Mouse (Mus musculus): ENCODE measurements at regions not wholly inside any gene's neighbourhood (a gene's known extent, or its start where the extent isn't known, plus 50 kb on each side); places are given as distances from the start of the nearest gene placed in this dataset.

DNA sequence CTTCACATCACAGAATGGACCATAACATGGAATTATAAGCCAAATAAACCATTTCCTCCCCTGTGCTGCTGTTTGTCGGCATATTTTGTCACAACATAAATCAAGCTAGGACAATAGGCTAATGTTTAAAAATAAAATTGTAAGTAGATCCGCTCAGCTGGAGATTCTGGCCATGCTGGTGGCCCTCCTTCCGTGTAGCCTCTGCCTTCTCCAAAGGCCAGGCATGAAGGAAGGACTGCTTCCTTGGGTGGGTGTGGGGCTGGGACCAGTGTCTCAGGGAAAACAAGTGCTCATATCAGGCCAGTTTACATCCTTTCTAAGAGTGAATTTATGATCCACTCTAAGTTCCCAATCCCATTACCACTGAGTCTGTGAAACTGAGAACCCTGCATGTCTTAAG is 206.3 kb upstream of the Ppp2r2d start:
- DNase-seq (ENCODE audit: low read depth, low spot score): no peak

DNA sequence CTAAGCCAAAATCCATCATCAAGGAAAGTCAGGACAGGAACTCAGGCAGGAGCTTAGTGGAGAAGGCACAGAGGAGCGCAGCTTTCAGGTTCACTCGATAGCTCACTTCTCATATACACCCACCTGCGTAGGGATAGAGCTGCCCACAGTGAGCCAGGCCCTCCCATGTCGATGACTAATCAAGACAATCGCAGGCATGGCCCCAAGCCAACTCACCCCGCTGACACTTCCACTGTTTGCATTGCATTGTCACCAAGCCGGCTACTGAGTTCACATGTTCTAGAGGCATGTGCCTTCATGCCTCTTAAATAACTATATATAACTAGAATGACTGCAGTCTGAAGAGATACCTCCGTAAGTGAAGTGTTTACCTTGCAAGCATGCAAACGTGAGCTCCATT is 219.8 kb upstream of the Ppp2r2d start:
- DNase-seq (ENCODE audit: low read depth, low spot score): no peak

DNA sequence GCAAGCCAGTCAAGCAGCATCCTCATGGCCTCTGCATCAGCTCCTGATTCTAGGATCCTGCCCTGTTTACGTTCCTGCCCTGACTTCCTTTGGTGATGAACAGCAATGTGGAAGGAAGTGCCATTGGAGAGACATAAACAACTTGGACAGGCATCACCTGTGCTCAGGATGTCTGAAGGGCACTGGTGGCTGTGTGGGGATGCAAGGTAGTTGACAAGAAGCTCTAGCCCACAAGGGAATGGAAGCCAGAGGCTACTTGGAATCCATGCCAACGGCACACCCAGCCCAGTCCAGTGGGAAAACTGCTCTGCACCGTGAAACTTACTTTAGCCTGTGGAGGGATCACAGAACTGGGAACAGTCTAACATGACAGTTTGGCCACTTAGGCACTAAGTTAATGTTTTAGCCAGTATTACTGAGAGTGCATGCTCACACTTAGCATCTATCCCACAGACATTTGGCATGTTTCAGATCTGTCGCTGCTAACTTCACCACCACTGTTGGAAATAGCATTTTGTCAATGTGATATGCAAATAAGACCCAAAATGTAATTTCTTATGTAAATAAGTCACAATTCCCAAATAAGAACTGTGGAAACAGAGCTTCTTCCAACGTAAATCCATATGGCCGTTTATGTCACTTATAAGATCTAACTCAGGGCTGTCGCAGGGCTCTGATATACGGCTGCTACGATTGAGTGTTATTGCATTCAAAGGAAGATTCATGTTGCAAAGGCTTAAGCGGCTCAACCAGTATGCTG is 223.5 kb upstream of the Tcerg1l start:
- peak; percentile 71 for DNase-seq (ENCODE audit: low read depth, low spot score)

DNA sequence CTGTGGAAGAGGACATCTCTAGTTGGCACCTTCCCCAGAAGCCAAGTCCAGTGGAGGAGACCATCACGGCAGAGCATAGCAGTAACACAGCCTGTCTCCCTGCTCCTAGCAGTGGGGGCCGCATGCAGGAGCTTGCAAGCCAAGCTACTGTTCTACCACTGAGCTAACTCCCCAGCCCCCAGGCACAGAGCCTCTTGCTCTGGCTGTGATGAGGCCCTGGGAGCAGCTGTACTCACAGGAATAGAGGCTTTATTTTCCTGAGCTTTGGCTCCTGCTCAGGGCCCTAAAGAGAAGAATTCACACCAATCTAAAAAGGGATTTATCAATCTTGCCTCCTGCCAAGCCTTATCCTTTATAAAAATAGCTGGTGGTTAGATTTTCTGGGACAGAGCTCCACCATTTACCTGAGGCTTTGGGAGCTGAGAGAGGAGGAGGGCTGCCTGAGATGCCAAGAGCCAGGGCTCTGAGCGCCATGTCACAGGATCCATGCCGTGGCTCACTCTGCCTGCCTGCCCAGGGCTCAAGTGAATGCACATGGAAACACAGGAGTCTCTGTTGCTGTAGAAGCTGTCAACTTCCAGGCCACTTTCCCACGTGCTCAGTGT is 222.7 kb upstream of the Tcerg1l start:
- DNase-seq (ENCODE audit: low read depth, low spot score): peak; percentile 69

DNA sequence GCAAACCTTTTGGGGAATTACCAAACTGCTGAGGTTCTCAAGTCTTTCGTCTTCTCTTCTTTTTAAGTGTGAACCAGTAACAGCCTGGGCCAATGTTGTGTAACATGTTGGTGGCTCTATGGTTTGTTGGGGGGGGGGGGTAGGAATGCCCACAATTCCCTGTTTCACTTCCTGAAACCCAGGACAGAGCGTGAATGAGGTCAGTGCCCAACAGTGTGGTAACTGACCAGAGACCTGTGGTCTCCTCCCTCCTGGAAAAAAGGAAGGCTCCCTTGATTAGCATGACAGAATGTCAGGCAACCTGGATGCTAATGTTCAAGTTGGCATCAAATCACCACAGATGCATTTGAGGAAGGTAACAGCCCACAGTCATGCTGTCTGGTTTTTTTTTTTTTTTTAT is 218.9 kb upstream of the Tcerg1l start:
- no peak for DNase-seq (ENCODE audit: low read depth, low spot score)

DNA sequence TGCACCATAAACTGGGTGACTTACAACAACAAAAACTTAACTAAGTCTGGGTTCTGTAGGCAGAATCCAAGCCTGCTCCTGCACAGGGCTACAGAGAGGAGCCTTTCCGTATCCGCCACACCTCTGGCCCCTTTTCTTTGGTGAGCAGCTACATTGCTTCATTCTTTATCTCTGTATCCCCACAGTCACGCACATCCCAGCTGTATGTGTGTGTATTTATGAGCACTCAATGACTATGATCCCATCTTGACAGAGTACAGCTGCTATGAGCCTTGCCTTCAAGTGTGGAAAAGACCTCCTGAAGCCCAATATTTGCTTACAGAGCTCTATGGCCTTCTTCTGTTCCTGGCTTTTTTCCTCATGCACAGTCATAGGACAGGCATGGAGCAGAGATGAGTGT is 212.1 kb upstream of the Tcerg1l start:
- DNase-seq (ENCODE audit: low read depth, low spot score): no peak

DNA sequence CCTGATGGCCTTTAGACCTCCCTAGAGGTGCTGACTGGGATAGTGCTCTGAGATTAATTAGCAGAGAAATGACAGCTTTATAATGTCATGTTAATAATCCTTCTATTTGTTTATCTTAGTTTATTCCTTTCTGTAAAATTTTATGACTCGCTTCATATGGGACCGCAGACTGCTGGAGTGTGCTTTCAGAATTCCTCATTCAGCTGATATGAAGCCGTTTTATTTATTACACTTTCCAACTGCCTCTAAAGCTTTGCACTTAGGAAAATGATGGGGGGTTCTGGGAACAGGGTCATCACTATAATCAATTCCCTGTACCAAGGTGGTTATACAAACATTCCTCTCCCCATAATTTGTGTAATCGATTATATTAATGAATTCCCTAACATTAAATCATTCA is 211.6 kb upstream of the Tcerg1l start:
- no peak for DNase-seq (ENCODE audit: low read depth, low spot score)

DNA sequence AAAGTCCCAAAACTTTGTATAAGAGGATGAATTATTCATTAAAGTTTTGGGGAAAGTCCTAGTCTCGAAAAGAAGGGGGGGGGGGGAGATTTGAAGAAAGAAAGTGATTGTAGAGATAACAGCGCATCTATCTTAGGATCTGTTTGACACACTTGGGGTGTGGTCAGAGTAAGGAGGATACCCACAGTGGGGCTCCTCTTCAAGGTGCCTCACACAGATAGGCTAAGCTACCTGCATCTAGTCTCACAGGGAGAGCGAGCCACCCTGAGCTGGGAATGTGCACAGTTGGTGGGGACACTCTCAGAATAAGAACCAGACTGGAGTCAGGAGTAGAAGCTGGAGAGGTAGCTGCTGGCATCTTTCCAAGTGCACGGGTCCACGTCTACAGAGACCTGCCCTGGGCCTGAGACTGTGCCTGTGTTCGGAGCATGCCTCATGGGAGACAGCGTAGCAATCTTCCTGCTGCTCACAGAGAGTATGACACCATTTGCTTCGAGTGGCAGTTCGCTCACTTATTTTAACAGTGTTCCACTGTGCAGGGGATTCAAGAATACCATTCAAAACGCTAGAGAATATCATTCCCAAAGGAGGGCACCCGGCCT is 208.9 kb upstream of the Tcerg1l start:
- DNase-seq (ENCODE audit: low read depth, low spot score): no peak

DNA sequence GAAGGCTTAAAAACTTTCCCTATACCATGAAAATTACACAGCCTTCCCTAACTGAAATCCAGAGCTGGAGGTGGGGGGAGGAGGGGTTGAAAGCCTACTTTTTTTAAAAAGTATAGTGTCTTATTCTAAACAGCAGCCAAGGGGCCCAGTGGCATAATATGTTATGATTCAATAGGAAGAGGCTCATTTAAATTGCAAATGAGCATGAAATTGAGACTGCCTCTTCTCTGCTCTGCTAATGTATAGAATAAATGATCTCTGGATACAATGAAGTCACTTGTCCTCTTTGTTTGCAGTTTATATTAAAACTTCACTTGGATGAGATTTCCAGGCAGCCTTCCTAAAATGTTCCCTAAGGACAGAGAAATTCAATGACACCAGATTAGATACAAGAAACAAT is 208.4 kb upstream of the Tcerg1l start:
- no peak for DNase-seq (ENCODE audit: low read depth, low spot score)

DNA sequence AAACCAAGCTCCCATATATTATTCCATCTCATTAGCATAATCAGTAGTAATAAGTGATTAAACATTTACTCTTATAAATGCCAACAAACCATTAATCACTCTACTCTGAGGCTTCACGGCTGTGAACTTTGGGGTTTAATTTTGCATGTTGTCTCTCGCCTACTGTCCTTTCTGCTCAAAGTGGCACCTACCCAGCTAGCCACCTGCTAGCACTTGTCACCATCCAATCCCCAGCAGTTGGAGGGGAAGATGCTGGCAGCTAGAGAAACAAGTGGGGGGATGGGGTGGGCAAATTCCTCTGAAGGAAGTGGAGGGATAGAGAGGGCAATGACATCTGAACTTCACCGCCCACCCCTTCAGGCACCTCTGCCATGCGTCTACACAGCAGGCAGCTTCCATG is 204.2 kb upstream of the Tcerg1l start:
- no peak for DNase-seq (ENCODE audit: low read depth, low spot score)

DNA sequence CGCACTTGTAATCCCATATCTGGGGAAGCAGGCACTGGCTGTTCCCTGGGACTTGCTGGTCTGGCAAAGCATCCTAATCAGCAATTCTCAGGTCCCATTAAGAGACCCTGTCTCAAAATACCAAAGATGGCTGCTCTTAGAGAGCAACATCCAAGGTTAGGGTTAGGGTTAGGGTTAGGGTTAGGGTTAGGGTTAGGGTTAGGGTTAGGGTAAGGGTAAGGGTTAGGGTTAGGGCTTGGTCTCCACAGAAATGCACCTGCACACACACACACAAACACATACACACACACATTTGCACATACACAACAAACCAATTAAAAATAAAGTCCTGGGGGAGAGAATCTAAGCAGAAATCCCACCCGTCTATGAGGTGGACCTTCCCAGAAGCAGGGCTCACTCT is 195.8 kb upstream of the Tcerg1l start:
- no peak for DNase-seq (ENCODE audit: low read depth, low spot score)

DNA sequence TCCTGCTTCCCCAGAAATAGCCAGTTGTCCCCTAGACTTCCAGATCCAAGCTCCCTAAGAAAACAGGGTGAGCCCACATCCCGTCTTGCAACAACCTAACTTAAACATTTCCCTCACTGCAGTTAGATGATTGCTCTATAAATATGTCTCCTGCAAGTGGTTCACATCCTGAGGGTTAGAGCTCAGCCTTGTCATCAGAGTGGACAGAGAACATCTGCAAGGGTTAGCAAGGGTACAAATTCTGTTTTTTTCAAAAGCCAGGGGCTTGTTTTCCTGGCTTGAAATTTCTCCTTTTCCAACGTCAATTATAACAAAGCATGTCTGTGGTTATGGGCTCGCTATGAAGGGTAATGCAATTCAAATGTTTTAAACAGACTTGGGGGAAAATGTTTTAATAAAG is 169.8 kb upstream of the Tcerg1l start:
- no peak for DNase-seq (ENCODE audit: low read depth, low spot score)

DNA sequence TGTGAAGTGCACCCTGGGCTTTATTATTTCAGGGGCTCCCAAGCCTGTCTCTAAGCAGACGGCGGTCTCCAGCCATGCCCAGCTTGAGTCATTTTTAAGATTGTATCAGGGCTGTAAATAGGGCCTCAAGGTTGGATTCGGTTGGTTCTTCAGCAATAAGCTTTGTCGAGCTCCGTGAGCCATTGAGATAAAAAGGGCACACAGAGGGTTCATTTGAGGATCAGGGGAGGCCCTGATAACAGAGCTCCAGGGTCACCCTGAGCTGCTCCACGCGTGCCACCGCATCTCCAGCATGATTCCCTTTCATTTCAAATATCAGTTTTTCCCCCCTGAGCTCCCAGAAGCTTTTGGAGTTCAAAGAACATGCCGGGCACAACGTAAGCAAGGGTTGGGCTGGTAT is 154.1 kb upstream of the Tcerg1l start:
- DNase-seq (ENCODE audit: low read depth, low spot score): no peak

DNA sequence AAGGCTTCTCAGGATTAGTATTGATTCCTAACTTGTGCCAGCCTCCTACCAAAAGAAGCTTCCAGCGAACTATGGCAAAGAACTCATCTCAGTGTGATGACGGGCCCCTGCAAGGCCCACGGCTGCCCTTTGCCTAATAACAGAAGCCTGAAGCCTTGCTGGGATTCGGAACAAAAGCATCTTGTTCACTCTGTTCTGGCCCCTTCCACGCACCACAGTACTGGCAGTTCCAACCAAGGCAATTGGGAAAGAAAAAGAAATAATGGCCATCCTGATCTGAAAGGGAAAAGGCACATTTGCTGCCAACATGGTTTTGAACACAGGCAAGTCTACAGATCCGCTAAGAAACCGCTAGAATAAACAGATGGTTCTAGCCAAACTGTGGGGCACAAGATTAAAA is 150.4 kb upstream of the Tcerg1l start:
- no peak for DNase-seq (ENCODE audit: low read depth, low spot score)

DNA sequence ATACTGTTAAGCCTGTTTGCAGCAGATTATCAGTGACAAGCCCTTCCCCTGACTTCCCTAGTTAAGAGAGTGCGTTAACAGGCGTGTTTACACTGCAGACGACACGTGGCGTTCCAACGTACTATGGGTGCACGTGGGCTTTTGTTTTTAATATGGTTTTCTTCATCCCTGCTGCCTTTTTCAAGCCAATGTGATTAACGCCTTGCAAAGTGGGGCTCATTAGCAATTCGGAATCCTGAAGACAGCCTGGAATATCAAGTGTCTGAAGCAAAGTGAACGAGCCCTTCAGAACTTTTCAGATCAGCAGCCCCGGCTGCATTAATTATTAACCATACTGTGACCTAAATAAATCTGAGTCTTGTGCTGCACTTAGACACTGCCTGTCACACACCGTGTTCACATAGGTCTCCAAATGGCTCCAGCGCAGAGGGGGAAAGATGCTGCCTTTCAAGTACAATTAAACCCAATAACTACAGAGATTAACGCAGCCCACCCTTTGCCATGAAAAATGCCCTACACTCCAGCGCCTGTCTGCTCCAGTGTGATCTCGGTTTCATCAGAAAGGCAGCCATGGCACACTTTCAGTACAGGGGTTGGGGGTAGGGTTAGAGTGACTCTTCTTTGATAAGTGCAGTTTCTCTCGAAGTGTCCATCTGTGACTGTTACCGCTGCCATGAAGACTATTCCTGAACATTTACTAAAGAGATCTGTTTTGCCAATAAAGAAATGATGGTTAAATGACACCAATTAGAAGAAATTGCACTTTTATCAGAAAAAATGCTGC is 140.7 kb upstream of the Tcerg1l start:
- DNase-seq (ENCODE audit: low read depth, low spot score): no peak

DNA sequence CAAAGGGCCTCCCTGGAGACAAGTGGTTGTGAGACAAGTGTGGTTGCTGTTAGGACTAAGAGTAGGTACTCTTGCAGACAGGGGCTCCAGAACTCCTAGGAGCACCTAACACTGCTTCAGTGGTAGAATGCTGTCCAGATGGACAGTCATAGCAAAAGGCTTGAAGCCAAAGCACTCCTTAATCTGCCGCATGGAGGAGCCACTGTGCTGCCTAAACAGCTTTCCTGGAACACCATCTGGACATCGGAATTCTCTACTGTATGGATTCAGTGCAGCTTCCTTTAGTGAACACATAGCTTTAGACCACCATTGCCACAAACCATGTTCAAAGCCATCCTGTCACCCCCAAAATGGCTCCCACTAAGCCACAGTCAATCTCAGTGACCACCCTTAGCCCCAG is 128.6 kb upstream of the Tcerg1l start:
- no peak for DNase-seq (ENCODE audit: low read depth, low spot score)

DNA sequence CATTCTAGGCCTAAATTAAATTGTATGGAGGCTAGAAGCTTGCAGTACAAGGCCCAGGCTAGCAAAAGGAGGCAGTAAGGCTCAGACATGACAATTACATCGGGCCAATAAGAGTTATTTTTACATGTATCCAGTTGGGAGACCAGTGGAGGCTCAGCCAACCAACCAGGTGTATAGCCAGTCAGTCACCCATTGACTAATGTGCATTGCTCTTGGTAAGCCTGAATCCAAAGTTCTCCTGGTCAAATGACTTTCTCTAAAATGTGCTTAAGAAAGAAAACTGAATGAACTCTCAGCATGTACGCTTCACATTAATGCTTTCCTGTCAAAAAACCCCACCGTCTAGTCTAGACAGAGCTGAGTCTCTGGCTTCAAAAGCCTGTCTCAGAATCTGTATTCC is 127.4 kb upstream of the Tcerg1l start:
- DNase-seq (ENCODE audit: low read depth, low spot score): no peak

DNA sequence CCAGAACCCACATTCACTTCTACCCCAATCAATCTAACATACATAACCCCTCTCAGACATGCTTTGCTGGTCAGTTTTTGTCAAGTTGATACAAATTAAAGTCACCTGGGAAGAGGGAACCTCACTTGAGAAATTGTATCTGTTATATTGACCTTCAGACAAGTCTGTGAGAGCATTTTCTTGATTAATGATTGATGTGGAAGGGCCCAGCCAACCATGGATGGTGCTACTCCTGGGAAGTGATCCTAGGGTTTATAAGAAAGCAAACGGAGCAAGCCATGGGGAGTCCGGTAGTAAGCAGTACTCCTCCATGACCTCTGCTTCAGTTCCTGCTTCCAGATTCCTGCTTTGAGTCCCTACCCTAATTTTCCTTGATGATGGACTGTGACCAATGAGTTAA is 116.6 kb upstream of the Tcerg1l start:
- no peak for DNase-seq (ENCODE audit: low read depth, low spot score)

DNA sequence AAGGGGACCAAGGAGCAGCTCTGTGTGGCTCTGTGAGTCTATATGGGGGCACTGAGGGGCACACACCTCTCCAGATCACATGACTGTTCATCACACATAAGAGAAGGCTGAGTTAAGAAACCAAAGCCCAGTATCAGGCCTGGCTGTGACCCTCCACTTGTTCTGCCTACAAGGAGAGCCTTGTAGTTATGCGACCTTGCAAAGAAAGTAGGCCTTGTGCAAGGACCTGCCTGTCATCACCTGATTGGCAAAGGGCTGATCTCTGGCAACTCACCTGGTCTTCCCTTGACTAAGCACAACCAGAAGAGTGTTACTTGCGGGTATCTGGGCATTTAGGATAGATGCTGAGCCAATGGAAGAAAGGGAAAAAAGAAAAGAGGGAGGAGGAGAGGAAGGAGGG is 107.7 kb upstream of the Tcerg1l start:
- DNase-seq (ENCODE audit: low read depth, low spot score): no peak

DNA sequence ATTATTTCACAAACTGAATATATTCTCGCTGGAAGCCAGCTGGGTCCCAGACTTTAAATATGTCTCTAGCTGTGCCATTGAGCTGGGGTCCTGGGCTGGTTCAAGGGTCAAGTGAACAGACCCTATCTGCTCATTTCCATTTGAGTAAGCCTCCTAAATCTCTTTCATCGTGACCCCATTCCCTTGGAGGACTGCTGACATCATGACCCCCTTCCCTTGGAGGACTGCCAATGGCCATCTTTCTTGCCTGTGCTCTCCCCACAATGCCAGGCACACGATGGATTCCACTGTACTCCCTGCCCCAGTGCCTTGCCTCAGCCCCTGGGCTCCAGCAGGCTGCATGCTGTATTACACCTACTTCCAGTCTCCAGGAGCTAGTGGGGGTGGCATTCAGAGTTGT is 106.5 kb upstream of the Tcerg1l start:
- no peak for DNase-seq (ENCODE audit: low read depth, low spot score)

DNA sequence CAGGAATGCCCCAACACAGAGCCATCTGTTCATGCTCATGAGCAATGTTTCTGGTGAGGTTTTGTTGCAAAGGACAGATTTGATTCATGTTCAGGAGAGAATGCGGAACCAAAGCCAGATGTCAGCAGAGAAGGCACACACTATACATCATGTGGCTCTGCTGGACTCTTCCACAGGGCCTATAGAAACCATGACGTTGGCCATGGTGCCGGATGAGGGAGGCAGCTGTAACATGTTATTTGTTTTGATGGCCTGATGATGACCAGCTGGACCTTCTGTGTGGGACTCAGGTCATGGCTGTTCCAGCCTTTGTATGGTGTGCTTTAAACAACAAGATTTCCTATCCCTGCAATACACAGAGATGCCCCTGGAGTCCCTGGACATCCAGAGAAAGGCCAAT is 105.5 kb upstream of the Tcerg1l start:
- no peak for DNase-seq (ENCODE audit: low read depth, low spot score)

DNA sequence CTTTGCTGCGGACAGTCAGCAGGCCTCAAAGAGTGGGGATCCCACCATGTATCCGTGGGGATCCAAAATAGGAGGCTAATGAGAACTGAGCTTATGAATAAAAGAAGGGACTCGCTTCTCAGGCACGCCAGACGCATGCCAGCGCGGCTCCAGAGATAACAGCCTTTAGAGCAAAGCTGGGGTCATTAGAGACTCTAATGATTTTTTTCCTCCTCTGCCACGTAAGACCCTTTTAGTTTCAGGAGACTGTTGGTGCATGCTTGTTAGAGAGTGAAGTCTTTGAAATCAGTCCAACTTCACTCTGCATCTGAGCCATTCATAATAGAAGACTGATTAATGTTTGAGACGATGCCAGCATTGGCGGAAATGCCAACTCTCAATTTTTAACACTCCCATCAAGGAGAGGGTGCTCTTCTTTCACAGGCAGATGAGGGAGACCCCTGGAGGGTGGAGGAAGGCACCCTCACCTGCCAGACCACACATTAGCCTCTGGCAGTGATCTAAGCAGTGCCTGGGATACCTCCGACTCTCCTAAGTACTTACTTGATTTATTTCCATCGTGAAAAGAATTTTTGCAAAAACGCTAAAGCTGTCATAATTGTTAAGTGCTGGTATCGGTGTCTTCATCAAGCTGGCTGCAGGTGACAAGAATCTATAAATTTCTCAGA is 104.0 kb upstream of the Tcerg1l start:
- no peak for DNase-seq (ENCODE audit: low read depth, low spot score)

All from telencephalon, adult 2 months (tissue).